Mouse (Mus musculus) erythroblast, embryonic 14.5 days (primary cell): Measurements from ENCODE around the gene Cryz.

ENCODE experiments used
- GATA1 ChIP-seq: IDR thresholded peaks from 2 replicates; pipeline ENCODE4 v1.6.1; 2012; ENCODE audit warnings: low read length, inconsistent platforms, mixed read lengths
- TAL1 ChIP-seq: IDR thresholded peaks from 3 replicates; pipeline ENCODE4 v1.6.1; 2012; ENCODE audit warnings: low read length, inconsistent platforms, mixed read lengths

DNA sequence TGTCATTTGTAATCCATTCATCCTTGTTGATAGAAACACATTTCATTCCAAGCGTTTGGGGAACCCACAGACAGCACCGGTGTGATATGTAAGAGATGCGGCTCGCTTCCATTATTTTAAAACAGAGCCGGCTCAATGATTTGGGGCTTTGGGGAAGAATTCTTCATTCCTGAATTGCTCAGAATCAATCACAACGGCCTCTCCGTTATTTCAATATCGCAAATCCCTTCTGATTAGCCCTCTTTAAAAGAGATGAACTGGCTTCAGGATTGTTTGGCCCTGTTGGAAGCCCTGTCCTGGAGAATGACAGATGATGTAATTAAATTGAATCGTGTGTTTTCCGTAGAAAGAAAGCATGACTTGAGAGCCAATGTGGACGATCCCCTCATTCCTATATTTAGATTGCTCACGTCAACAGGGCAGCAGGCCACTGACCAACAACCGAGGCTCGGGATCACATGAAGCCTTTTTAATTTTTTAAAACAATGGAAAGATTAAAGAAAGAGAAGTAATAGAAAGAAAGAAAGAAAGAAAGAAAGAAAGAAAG is 26.4 kb upstream of the Cryz start:
- no peak for TF ChIP-seq GATA1
- no peak for TF ChIP-seq TAL1
